Mouse (Mus musculus) midbrain, embryonic 11.5 days (tissue): ENCODE results near the gene Ate1. TPM values are rescaled to one million over a fixed set of nuclear protein-coding genes. Genes with fewer than 3 reads are reported as not detected.

Experiments used
- ATAC-seq: fragments of 200-750 bp; cut with Nextera tagmentation; 2 replicates; pipeline ENCODE4 v1.8.0; 2017; ENCODE audit warnings: moderate TSS enrichment, moderate library complexity; ENCODE audit not compliant: low FRiP score
- DNase-seq: peaks from one replicate; pipeline ENCODE4 v3.0.0; 2015; ENCODE audit warnings: low spot score; ENCODE audit errors: missing footprints
- H3K27ac ChIP-seq: fragments of 300-500 bp; sonication (generic); 2 replicates; pipeline ENCODE4 v1.5.1; 2014; ENCODE audit warnings: low read depth, low read length
- H3K27me3 ChIP-seq: fragments of 300-500 bp; sonication (generic); 2 replicates; pipeline ENCODE4 v1.6.1; 2014; ENCODE audit warnings: mild to moderate bottlenecking, low read length, moderate library complexity, mixed read lengths; ENCODE audit not compliant: control insufficient read depth, insufficient read depth
- H3K36me3 ChIP-seq: fragments of 300-500 bp; sonication (generic); 2 replicates; pipeline ENCODE4 v1.6.1; 2014; ENCODE audit warnings: mild to moderate bottlenecking, low read length, moderate library complexity, mixed read lengths; ENCODE audit not compliant: control insufficient read depth, insufficient read depth
- H3K4me1 ChIP-seq: fragments of 300-500 bp; sonication (generic); 2 replicates; pipeline ENCODE4 v1.6.1; 2014; ENCODE audit warnings: low read length; ENCODE audit not compliant: control insufficient read depth, insufficient read depth
- H3K4me2 ChIP-seq: fragments of 300-500 bp; sonication (generic); 2 replicates; pipeline ENCODE4 v1.6.1; 2014; ENCODE audit warnings: mild to moderate bottlenecking, moderate library complexity
- H3K4me3 ChIP-seq: fragments of 300-500 bp; sonication (generic); 2 replicates; pipeline ENCODE4 v1.5.1; 2014; ENCODE audit warnings: low read depth, low read length
- H3K9ac ChIP-seq: fragments of 300-500 bp; sonication (generic); 2 replicates; pipeline ENCODE4 v1.6.1; 2014; ENCODE audit warnings: low read length
- H3K9me3 ChIP-seq: fragments of 300-500 bp; sonication (generic); 2 replicates; pipeline ENCODE4 v1.6.1; 2016; ENCODE audit warnings: low read length; ENCODE audit not compliant: control insufficient read depth
- WGBS: fragments of 180-500 bp; shearing (Covaris S2); extraction: QIAGEN DNeasy Blood & Tissue Kit; methylation state at CpG from one replicate; pipeline ENCODE4 v1.1.7; 2014; 5-methylcytosine and 5-hydroxymethylcytosine counted together
- polyA plus RNA-seq: library from polyadenylated mRNA; unstranded; fragments of >200 nt; fragmentation: Nextera tagmentation; extraction: Ambion mirVana; gene quantifications from 2 replicates; pipeline ENCODE4 v1.2.1, GENCODE M21; 2014

Ate1 gene
- 54.8 and 57.1 TPM in 2 replicates for polyA plus RNA-seq

DNA sequence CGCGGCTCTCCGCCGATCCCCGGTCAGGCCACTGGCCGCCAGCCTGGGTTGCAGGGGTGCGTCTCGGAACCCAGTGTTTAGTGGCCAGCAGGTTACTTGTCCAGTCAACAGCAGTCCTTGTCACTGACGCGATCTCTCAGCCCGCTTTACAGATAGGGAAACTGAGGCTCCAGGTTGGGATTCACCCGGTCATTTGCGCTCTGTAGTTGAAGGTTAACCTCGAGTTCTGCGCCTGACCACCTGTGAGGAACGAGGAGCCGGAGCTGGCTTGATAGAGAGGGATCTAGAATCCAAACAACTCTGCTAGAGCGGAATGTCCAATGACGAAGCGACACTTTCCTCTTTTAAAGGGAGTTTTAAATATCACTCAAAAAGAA, at the start of gene Ate1:
TSS of gene Ate1 (minus strand) at position 321 of the 377 bp plus-strand sequence.
- H3K27me3 ChIP-seq = no peaks in the 10 kb centered on the region
- no peak for DNase-seq
- peak within 1 kb of the TSS; percentile 97 for H3K9ac ChIP-seq
- no peaks in the 10 kb centered on the region for H3K36me3 ChIP-seq
- peaks cover 8% of the 10 kb centered on the region for H3K4me1 ChIP-seq
- H3K4me3 ChIP-seq = peak within 1 kb of the TSS; percentile 86
- WGBS = 23% methylated on average over 20 of the region's 20 CpGs
- no peak for ATAC-seq
- H3K4me2 ChIP-seq = peak within 1 kb of the TSS; percentile 81
- H3K9me3 ChIP-seq = no peaks in the 10 kb centered on the region
- peak within 1 kb of the TSS; percentile 97 for H3K27ac ChIP-seq

GRCm38 (mm10) chr7:130568783-130569436, 48.7 kb upstream of the Ate1 start:
- Histone ChIP-seq H3K4me2 (no peak overlapping the region), H3K9ac (no peak overlapping the region), H3K4me3 (no peak overlapping the region), H3K27me3 (no peaks in the 10 kb centered on the region), H3K4me1 (no peaks in the 10 kb centered on the region), H3K9me3 (no peaks in the 10 kb centered on the region), H3K36me3 (no peaks in the 10 kb centered on the region), H3K27ac (no peak overlapping the region)
- DNase-seq (peak; percentile 72), ATAC-seq (no peak)
- WGBS = 83% methylated on average over 9 of the region's 9 CpGs

GRCm38 (mm10) chr7:130564596-130564995, 44.4 kb upstream of the Ate1 start:
- WGBS = 76% methylated on average over 3 of the region's 3 CpGs
- H3K36me3 ChIP-seq = no peaks in the 10 kb centered on the region
- DNase-seq (peak; percentile 68), ATAC-seq (no peak)
- no peaks in the 10 kb centered on the region for H3K27me3 ChIP-seq
- no peak overlapping the region for H3K4me3 ChIP-seq
- no peaks in the 10 kb centered on the region for H3K4me1 ChIP-seq
- no peak overlapping the region for H3K9ac ChIP-seq
- no peaks in the 10 kb centered on the region for H3K9me3 ChIP-seq
- H3K4me2 ChIP-seq = no peak overlapping the region
- no peak overlapping the region for H3K27ac ChIP-seq

- no peaks in the 10 kb centered on the region for H3K9me3 ChIP-seq
- H3K4me2 ChIP-seq = no peak overlapping the region
- no peak overlapping the region for H3K27ac ChIP-seq
- no peak overlapping the region for H3K4me3 ChIP-seq
- no peak overlapping the region for H3K9ac ChIP-seq
- 71% methylated on average over 4 of the region's 4 CpGs for WGBS
- H3K36me3 ChIP-seq = no peaks in the 10 kb centered on the region
- DNase-seq (peak; percentile 59), ATAC-seq (no peak)
- no peaks in the 10 kb centered on the region for H3K4me1 ChIP-seq
- no peaks in the 10 kb centered on the region for H3K27me3 ChIP-seq
Observed at GRCm38 (mm10) chr7:130563880-130564279, 43.7 kb upstream of the Ate1 start.

- Histone ChIP-seq H3K9me3 (no peaks in the 10 kb centered on the region), H3K27ac (no peak overlapping the region), H3K4me2 (no peak overlapping the region), H3K4me3 (no peak overlapping the region), H3K36me3 (no peaks in the 10 kb centered on the region), H3K9ac (no peak overlapping the region), H3K27me3 (no peaks in the 10 kb centered on the region), H3K4me1 (no peaks in the 10 kb centered on the region)
- ATAC-seq = no peak
- WGBS = 88% methylated on average over 4 of the region's 4 CpGs
- DNase-seq = peak; percentile 69
Observed at GRCm38 (mm10) chr7:130563276-130563675, 43.1 kb upstream of the Ate1 start.

- no peaks in the 10 kb centered on the region for H3K9me3 ChIP-seq
- H3K27me3 ChIP-seq = no peaks in the 10 kb centered on the region
- ATAC-seq (no peak), DNase-seq (no peak)
- H3K4me1 ChIP-seq = no peaks in the 10 kb centered on the region
- H3K9ac ChIP-seq = no peak overlapping the region
- WGBS = 59% methylated on average over 1 of the region's 1 CpGs
- no peak overlapping the region for H3K27ac ChIP-seq
- no peak overlapping the region for H3K4me3 ChIP-seq
- H3K4me2 ChIP-seq = no peak overlapping the region
- H3K36me3 ChIP-seq = no peaks in the 10 kb centered on the region
Observed at GRCm38 (mm10) chr7:130560933-130561332, 40.8 kb upstream of the Ate1 start.

DNA sequence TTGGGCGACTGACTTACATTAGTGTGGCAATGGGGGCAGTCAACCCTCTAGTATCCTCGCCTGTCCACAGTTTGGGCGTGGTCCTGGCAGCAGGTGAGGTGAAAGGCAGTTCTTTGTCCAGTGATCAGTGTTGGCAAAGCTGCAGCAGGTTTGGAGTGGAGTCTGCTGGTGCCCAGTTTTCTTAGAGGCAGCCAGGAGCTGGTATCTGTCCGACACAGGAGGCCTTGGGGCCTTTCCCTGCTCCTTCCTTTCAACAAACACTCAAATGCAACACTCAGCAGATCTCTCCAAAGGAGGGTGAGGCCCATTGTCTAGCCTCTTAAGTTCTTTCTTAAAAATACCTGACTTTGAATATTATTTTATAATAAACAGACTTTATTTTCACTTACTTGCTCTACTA, 38.4 kb upstream of the Ate1 start:
- ATAC-seq = no peak
- DNase-seq = no peak
- no peak overlapping the region for H3K27ac ChIP-seq
- H3K36me3 ChIP-seq = no peaks in the 10 kb centered on the region
- 78% methylated on average over 4 of the region's 4 CpGs for WGBS
- no peak overlapping the region for H3K4me3 ChIP-seq
- H3K9ac ChIP-seq = no peak overlapping the region
- no peaks in the 10 kb centered on the region for H3K9me3 ChIP-seq
- no peaks in the 10 kb centered on the region for H3K27me3 ChIP-seq
- H3K4me2 ChIP-seq = no peak overlapping the region
- H3K4me1 ChIP-seq = no peaks in the 10 kb centered on the region; the same call in 1 of the 2 replicates

- H3K36me3 ChIP-seq = no peaks in the 10 kb centered on the region
- no peaks in the 10 kb centered on the region; the same call in 1 of the 2 replicates for H3K4me1 ChIP-seq
- ATAC-seq = no peak
- no peaks in the 10 kb centered on the region for H3K27me3 ChIP-seq
- H3K4me3 ChIP-seq = no peak overlapping the region
- DNase-seq = no peak
- H3K9ac ChIP-seq = no peak overlapping the region
- no peak overlapping the region for H3K27ac ChIP-seq
- no peak overlapping the region for H3K4me2 ChIP-seq
- no peaks in the 10 kb centered on the region for H3K9me3 ChIP-seq
- WGBS = 69% methylated on average over 5 of the region's 5 CpGs
Observed at GRCm38 (mm10) chr7:130555597-130555996, 35.4 kb upstream of the Ate1 start.

DNA sequence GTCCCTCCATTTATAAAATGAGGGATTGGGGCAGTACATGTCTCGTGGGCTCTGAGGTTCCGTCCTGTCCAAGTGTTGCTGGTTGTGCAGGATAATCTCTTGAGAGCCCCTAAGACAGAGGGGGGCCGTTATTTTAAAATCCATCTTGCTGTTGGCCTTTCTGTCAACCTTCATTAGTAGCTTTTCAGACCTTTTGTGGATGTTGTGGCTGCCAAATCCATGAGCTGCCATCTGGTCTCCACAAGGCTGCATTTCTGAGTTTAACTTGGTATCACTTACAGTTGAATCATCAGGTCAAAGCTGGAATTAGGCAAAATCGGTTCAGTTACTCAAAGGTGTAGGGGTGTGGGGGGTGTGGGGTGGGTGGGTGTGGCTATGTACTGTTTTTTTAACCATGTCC, 33.2 kb upstream of the Ate1 start:
- WGBS = 78% methylated on average over 4 of the region's 4 CpGs
- Histone ChIP-seq H3K9me3 (no peaks in the 10 kb centered on the region), H3K4me3 (no peak overlapping the region), H3K36me3 (no peaks in the 10 kb centered on the region), H3K27ac (no peak overlapping the region), H3K4me1 (no peaks in the 10 kb centered on the region; the same call in 1 of the 2 replicates), H3K9ac (no peak overlapping the region), H3K27me3 (no peaks in the 10 kb centered on the region), H3K4me2 (no peak overlapping the region)
- ATAC-seq (no peak), DNase-seq (no peak)
